Mouse (Mus musculus): Measurements from ENCODE around the gene Abca9.

The Abca9 gene

DNA sequence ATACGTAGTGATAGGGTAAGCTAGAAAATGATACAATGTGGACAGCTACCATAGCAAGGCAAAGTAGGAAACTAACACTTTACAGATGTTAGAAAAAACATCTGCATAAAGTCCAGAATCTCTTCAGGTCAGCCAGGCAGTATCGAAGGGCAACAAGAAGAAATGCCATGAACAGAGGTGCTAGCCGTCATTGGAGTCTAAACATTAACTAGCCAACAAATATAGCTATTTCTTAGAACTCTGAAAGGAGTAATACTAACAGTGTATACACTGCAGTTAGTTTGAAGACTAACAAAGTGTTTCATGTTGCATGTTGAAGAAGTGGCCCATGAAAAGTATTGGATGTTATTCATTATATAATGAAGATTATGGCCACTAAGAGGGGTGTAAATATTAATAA, 95.8 kb downstream of the Abca9 start:
- intact Hi-C loops (cut with DNase I) = no loop called here

DNA sequence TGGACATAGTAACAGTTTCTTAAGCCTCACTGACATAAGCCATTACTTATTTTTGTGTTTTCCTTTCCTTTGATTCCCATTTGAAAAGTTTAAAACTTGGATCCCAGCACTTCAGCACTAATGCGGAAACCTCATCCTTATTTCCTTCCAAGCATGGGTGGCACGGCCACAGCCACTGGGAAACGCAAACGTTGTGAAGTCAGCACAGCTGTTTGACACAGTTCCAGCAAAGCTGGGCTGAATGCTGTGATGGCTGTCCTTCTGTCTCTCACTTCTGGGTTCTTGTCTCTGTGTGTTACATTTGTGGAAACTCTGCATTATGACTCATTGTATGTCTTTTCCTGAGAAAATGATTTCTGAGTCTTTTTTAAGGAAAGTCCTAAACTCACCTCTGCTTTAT, 107.0 kb downstream of the Abca9 start:
- intact Hi-C loops (cut with DNase I) = no loop called here

DNA sequence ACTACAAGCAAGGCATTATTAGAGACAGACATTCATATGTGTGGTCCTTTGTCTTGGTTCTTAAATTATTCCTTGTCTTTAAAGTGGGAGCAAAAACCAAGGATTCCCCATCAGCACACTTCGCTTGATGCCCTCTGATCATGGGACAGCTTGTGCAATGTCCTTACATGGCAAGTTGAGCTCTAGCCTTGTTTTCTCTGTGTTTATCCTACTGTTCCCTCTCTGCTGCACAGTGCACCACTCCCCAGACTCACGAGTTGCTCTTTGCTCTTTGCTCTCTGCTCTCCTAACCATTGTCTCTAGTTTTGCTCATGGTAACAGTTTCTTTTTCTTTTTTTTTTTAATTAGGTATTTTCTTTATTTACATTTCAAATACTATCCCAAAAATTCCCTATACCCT, 107.9 kb downstream of the Abca9 start:
- intact Hi-C loops (cut with DNase I) = no loop called here

DNA sequence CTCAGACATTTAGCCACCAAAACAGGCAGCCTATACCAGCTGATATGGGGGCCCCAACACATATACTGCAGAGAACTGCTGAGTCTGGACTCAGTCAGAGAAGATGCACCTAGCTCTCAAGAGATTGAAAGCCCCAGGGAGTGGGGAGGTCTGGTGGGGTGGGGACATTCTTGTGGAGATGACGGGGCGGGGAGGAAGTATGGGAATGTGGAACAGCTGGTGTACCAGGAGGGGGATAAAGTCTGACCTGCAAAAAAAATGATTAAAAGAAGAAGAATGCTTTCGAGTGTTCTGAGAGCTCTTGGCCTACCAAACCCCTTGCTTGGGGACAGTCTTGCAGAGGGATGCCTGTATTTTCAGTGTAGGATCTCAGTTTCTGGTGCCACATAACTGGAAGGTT, 114.3 kb downstream of the Abca9 start:
- intact Hi-C loops (cut with DNase I) = no loop called here

Measured in adrenal gland (tissue).